Comparison of ENCODE assay signal across 26 mouse cellular contexts in the genomic region with DNA sequence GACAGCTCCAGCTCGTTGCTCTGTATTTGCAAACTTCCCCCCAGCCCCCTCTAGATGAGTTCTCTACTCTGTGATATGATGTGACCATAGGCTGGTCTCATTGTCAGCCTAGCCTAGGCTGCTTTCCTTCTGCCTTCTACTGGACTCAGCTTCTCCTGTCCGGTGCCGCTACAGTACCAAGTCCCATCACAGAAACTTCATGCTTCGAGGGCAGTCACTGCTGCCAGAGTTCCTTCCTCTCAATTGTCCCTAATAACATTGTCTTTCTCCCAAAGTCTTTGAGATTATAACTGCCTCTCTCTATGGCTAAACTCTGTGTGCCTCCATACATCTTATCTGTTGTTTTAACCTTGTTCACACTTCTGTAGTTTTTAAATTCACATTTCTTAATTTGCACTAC.
"Had no signal": no experiment of that assay in that cellular context is flagged by ENCODE, and none has a peak within 500 bp of the region (broad histone marks: within the 10 kb centered on the region; RNA-seq: fewer than 3 reads in every experiment).

No protein-coding gene starts in this region.

- H3K4me3 ChIP-seq: limb, embryonic 10.5 days; limb, embryonic 12.5 days; limb, embryonic 13.5 days; limb, embryonic 15.5 days; liver, embryonic 12.5 days; liver, embryonic 13.5 days; liver, embryonic 15.5 days; lung, embryonic 15.5 days; megakaryocyte, embryonic 14.5 days; midbrain, embryonic 10.5 days; midbrain, embryonic 12.5 days; midbrain, embryonic 13.5 days; midbrain, embryonic 15.5 days; myocyte had no signal

- H3K4me1 ChIP-seq: limb, embryonic 10.5 days; limb, embryonic 12.5 days; limb, embryonic 13.5 days; limb, embryonic 15.5 days; liver, embryonic 12.5 days; liver, embryonic 13.5 days; liver, embryonic 15.5 days; lung, embryonic 15.5 days; midbrain, embryonic 12.5 days had no signal

- H3K27me3 ChIP-seq: limb, embryonic 12.5 days; limb, embryonic 13.5 days; limb, embryonic 15.5 days; liver, embryonic 12.5 days; liver, embryonic 13.5 days; liver, embryonic 15.5 days; lung, embryonic 15.5 days; megakaryocyte, embryonic 14.5 days; midbrain, embryonic 13.5 days; midbrain, embryonic 15.5 days had no signal

- H3K9me3 ChIP-seq: limb, embryonic 10.5 days; limb, embryonic 12.5 days; limb, embryonic 13.5 days; limb, embryonic 15.5 days; liver, embryonic 12.5 days; liver, embryonic 13.5 days; liver, embryonic 15.5 days; lung, embryonic 15.5 days; megakaryocyte, embryonic 14.5 days; midbrain, embryonic 10.5 days; midbrain, embryonic 12.5 days; midbrain, embryonic 13.5 days; midbrain, embryonic 15.5 days had no signal

- DNase-seq: liver; liver, embryonic 13.5 days; liver, postnatal 0 days; lung, adult 18-20 months; lung, adult 2 months; lung, embryonic 14.5 days; lung, postnatal 10 days; lung, postnatal 14 days; lung, postnatal 36 days; lung, postnatal 4 days; midbrain, embryonic 14.5 days had no signal

- H3K36me3 ChIP-seq: limb, embryonic 10.5 days; limb, embryonic 12.5 days; limb, embryonic 13.5 days; limb, embryonic 15.5 days; liver, embryonic 12.5 days; liver, embryonic 13.5 days; liver, embryonic 15.5 days; lung, embryonic 15.5 days; midbrain, embryonic 10.5 days; midbrain, embryonic 12.5 days; midbrain, embryonic 13.5 days; midbrain, embryonic 15.5 days had no signal

- H3K27ac ChIP-seq: limb, embryonic 10.5 days; limb, embryonic 12.5 days; limb, embryonic 13.5 days; limb, embryonic 15.5 days; liver, embryonic 12.5 days; liver, embryonic 13.5 days; liver, embryonic 14.5 days; liver, embryonic 15.5 days; lung, embryonic 15.5 days; macrophage; midbrain, embryonic 10.5 days; midbrain, embryonic 12.5 days; midbrain, embryonic 13.5 days; midbrain, embryonic 15.5 days had no signal

- H3K9ac ChIP-seq: limb, embryonic 12.5 days; limb, embryonic 13.5 days; limb, embryonic 15.5 days; liver, embryonic 12.5 days; liver, embryonic 13.5 days; liver, embryonic 14.5 days; liver, embryonic 15.5 days; liver, postnatal 0 days; lung, embryonic 14.5 days; lung, embryonic 15.5 days; midbrain, embryonic 12.5 days; midbrain, embryonic 13.5 days; midbrain, embryonic 15.5 days had no signal
